Mouse (Mus musculus) myocyte (in vitro differentiated cells): Measurements from ENCODE around the gene Gm9918.

ENCODE experiments used
- E2F4 ChIP-seq: IDR thresholded peaks from one replicate; pipeline ENCODE4 v1.6.1; 2011; ENCODE audit warnings: mild to moderate bottlenecking, control low read depth, moderate library complexity; ENCODE audit not compliant: insufficient read depth
- MAX ChIP-seq: IDR thresholded peaks from one replicate; pipeline ENCODE4 v1.6.1; 2011; ENCODE audit warnings: low read depth, mild to moderate bottlenecking, control low read depth
- MYOD1 ChIP-seq, 3 experiments: IDR thresholded peaks; one replicate each; pipeline ENCODE4 v1.6.1; 2011; ENCODE audit warnings: control low read depth in 2 of 3, low read depth in 2 of 3, mild to moderate bottlenecking in 2 of 3, moderate library complexity in 1 of 3; ENCODE audit not compliant: insufficient read length in 2 of 3, control insufficient read depth in 1 of 3
- POLR2A ChIP-seq: IDR thresholded peaks from one replicate; pipeline ENCODE4 v1.6.1; 2011; ENCODE audit warnings: low read depth, mild to moderate bottlenecking, control low read depth, moderate library complexity; ENCODE audit not compliant: insufficient read length
- POLR2AphosphoS2 ChIP-seq: IDR thresholded peaks from one replicate; pipeline ENCODE4 v1.6.1; 2011; ENCODE audit warnings: low read depth, control low read depth; ENCODE audit not compliant: insufficient read length

- TF ChIP-seq POLR2A (no peak), E2F4 (no peak), POLR2AphosphoS2 (no peak), MAX (no peak), MYOD1 (IDR thresholded peaks at IDR 0.05; ENCODE audit: control insufficient read depth in 1 of 3, insufficient read length in 2 of 3, low read depth in 2 of 3) (no peak)
Observed at GRCm38 (mm10) chr15:102244306-102245191, 25.8 kb upstream of the Gm9918 start.
